Mouse (Mus musculus): ENCODE results near the gene Urm1.
A peak's percentile ranks its signal among the peaks of the same experiment; 100 is the strongest.

The Urm1 gene

DNA sequence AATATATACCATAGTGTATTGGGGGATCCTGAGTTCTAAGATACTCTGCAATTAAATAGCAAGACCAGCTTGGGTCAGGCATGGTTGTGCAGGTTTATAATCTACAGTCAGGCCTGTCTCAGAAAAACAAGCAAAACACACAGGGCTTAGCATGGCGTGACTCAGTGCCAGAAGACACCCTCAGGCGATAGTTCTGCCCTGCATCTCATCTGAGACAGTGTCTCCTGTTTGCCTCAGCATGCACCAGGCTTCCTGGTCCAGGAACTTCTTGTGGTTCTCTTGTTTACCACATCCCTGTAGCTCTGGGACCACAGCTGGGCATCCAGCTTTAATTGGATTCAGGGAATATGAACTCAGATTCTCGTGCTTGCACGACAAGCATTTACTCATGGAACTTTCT is 45.2 kb downstream of the Urm1 start:
- no peak for DNase-seq (ENCODE audit: low read depth, low spot score)

- peak; percentile 88 for DNase-seq (ENCODE audit: low read depth, low spot score)
These were observed 49.2 kb downstream of the Urm1 start, which contains the start of gene Cercam for GRCm38 (mm10) chr2:29868949-29869645. Cercam (plus strand) TSS chr2:29869164.

DNA sequence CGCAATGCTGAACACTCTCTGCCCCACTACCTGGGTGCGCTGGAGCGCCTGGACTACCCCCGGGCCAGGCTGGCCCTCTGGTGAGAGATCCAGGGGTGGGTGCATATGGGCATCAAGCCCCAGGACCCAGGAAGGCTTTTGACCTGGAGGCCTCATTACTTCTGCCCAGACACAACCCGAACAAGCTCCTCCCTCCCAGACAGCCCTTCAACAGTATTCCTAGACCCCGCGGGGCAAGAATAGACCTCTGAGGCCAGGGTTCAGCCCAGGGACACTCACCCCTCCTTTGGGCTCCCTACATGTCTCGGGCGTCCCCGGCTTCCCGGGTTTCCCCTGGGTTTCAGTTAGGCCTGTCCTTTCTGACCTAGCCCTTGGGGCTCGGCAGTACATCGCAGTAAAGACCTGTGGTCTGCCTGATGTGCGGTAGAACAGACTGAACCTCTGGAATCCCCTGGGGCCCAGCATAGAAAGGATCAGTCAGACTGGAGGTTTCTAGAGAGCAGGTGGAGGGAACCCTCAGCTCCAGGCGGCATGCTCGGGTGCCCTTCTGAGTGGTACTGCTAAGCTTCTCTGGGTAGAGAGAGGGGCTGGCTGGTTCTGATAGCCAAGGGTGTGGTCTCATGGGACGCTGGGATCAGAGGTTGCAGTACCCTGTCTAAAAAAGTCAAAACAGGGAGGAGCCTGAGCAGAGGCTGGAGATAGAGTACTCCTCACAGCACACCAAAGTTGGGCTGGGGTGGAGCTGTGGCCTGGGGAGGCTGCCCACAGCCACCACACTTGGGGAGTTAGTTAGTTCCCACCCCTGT is 50.0 kb downstream of the Urm1 start:
- DNase-seq (ENCODE audit: low read depth, low spot score), result no peak

- no peak for DNase-seq (ENCODE audit: low read depth, low spot score)
These were observed 52.9 kb downstream of the Urm1 start for GRCm38 (mm10) chr2:29872581-29873295.

DNA sequence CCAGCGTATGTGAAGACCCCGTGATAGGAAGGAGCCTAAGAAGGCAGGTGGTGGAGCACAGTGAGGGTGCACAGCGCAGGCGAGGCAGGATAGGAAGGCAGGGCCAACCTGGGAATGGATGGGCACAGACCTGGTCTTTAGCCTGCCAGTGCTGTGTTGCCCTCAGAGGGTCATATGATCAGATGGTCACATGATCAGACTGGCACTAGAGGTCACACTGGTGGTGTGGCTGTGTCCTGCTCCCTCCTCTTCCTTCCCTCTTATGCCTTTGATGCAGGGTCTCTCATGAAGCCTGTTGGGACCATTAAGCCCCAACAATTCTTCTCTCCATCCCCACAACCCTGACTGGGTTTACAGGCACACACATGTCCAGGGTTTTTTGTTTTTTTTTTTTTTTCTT is 53.9 kb downstream of the Urm1 start:
- no peak for DNase-seq (ENCODE audit: low read depth, low spot score)

GRCm38 (mm10) chr2:29878061-29878460 is 58.2 kb downstream of the Urm1 start:
- no peak for DNase-seq (ENCODE audit: low read depth, low spot score)

DNA sequence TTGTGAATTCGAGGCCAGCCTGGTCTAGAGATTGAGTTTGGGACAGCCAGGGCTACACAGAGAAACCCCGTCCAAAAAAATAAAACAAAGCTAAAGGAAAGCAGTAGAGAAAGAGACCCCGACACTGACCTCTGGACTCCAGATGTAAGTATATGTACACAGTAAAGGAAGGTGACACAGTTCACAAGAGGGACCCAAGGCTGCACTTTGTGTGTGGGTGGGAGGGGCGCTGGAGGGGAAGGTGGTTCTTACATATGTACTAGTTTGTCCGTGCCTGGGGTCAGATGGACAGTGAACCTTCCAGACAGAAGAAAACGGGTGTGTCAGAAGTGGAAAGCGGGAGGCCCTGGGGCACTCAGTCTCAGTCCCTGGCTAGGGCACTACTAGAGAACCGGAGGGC is 59.3 kb downstream of the Urm1 start:
- no peak for DNase-seq (ENCODE audit: low read depth, low spot score)

DNA sequence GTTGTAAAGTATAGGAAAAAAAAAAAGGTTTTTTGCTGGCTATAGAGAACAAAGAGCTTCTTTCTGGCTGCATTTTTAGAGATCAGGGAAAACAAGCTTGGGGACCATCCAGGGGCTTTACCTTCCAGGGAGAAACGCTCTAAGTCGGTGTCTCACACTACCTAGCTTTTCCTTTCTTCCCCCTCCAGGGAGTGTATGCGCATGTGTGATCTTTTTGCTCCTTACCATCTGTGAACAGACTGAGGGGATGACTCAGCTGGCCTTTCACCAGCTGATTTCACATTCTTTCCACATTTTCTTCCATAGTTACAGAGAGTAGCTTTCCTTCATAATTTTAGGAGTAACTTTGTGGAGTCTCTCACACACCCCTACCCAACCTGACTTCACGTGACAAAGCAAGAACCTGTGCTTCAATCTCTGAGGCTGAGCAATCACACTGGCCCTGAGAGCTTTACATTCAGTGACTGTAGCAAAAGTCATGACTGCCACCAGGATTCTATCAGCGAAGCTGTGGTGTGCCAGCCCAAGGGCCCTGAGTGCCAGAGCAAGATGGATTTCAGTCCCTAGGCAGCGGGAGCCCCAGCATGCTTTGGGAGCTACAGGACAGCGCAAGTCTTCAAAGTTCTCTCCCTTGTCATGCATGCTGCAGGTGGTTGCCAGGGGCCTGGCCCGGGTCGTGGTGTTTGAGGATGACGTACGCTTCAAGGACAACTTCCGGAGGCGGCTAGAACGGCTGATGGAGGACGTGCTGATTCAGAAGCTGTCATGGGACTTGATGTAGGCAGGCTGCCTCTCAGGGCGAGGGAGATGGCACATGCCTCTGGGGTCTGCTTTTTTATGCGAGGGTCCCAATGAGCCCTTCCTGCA is 60.3 kb downstream of the Urm1 start:
- DNase-seq (ENCODE audit: low read depth, low spot score), result no peak

DNA sequence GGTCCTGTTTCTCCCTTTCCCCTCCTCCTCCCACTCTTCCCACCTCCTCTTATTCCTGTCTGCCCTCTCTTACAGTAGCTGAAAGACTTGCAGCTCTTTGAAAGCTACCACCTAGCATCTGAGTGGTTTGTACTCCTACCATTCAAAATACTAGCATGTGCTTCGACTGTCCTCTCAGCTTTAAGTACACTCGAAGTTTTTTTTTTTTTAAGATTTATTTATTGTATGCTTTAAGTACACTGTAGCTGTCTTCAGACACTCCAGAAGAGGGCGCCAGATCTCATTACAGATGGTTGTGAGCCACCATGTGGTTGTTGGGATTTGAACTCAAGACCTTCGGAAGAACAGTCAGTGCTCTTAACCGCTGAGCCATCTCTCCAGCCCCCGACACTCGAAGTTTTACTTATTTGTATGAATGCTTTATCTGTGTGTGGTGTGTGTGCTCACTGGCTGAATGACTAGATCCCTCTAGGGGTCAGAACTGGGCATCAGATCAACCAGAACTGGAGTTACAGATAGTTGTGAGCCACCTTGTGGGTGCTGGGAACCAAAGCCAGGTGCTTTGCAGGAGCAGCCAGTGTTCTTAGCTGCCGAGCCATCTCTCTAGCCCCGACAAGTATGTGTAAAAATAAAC is 66.9 kb downstream of the Urm1 start:
- DNase-seq (ENCODE audit: low read depth, low spot score), result peak; percentile 28

- DNase-seq (ENCODE audit: low read depth, low spot score), result peak; percentile 98
These were observed 69.4 kb downstream of the Urm1 start, which contains the start of gene Odf2 for GRCm38 (mm10) chr2:29889066-29889944. Odf2 (plus strand) TSS chr2:29889221.

- peak; percentile 91 for DNase-seq (ENCODE audit: low read depth, low spot score)
These were observed 70.3 kb downstream of the Urm1 start for GRCm38 (mm10) chr2:29889991-29890833.

DNA sequence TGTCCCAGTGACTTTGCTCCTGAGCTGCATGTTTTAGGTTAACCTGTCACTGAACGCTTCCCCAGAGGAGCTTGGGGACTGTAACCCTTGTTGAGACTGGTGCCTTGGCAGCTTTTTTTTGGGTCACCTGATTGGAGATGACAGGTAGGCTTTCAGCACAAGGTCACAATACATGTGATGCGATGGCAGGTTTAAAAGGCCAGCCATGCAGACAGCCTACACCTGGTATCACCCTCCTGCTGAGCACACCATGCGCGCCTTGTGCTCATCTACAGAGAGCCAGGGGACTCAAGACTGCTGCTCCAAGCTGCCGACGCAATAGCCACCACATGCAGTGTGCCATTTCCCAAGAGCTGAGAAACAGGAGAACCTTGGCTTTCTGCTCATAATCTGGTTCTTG is 71.9 kb downstream of the Urm1 start:
- no peak for DNase-seq (ENCODE audit: low read depth, low spot score)

All from A20 (cell line).